16 mouse cellular contexts compared by ENCODE assay signal in genomic region chr13:115011547-115011946, GRCm38 (mm10).
"Had no signal": no experiment of that assay in that cellular context is flagged by ENCODE, and none has a peak within 500 bp of the region (broad histone marks: within the 10 kb centered on the region; RNA-seq: fewer than 3 reads in every experiment).

No protein-coding gene starts in this region.

- H3K36me3 ChIP-seq: liver, embryonic 13.5 days; midbrain, embryonic 10.5 days; midbrain, embryonic 13.5 days; neural tube, embryonic 12.5 days; neural tube, embryonic 15.5 days had no signal

- H3K4me1 ChIP-seq: liver, embryonic 13.5 days; neural tube, embryonic 12.5 days had no signal

- H3K27ac ChIP-seq: liver, embryonic 13.5 days; midbrain, embryonic 10.5 days; midbrain, embryonic 13.5 days; neural tube, embryonic 12.5 days; neural tube, embryonic 15.5 days had no signal

- ATAC-seq: midbrain, embryonic 13.5 days; midbrain, embryonic 16.5 days had no signal

- H3K27me3 ChIP-seq: liver, embryonic 13.5 days; midbrain, embryonic 13.5 days; neural tube, embryonic 12.5 days; neural tube, embryonic 15.5 days had no signal

- H3K4me3 ChIP-seq: liver, embryonic 13.5 days; megakaryocyte, embryonic 14.5 days; midbrain, embryonic 10.5 days; midbrain, embryonic 13.5 days; neural tube, embryonic 12.5 days; neural tube, embryonic 15.5 days had no signal

- H3K4me2 ChIP-seq: liver, embryonic 13.5 days; midbrain, embryonic 13.5 days; neural tube, embryonic 12.5 days; neural tube, embryonic 15.5 days had no signal

- H3K9me3 ChIP-seq: liver, embryonic 13.5 days; megakaryocyte, embryonic 14.5 days; midbrain, embryonic 10.5 days; midbrain, embryonic 13.5 days; neural tube, embryonic 12.5 days; neural tube, embryonic 15.5 days had no signal

- H3K9ac ChIP-seq: liver, embryonic 13.5 days; midbrain, embryonic 13.5 days; neural tube, embryonic 12.5 days; neural tube, embryonic 15.5 days had no signal

- DNase-seq: kidney, adult 9 months; kidney, postnatal 14 days; kidney, postnatal 4 days; liver, embryonic 13.5 days; lung, adult 2 months; lung, postnatal 14 days; lung, postnatal 4 days; retina, postnatal 1 day; thymus, adult 18-20 months; thymus, postnatal 36 days had no signal
